Mouse (Mus musculus) forebrain, embryonic 14.5 days (tissue): Measurements from ENCODE around the gene Ablim1. TPM values are rescaled to one million over a fixed set of nuclear protein-coding genes. Genes with fewer than 3 reads are reported as not detected.
A peak's percentile ranks its signal among the peaks of the same experiment; 100 is the strongest.

Experiments used
- ATAC-seq: fragments of 200-750 bp; cut with Nextera tagmentation; 2 replicates; pipeline ENCODE4 v1.8.0; 2017; ENCODE audit warnings: mild to moderate bottlenecking, moderate library complexity
- DNase-seq: peaks from one replicate; pipeline ENCODE4 v3.0.0-alpha.2; 2015; ENCODE audit warnings: low spot score
- H3K27ac ChIP-seq: fragments of 300-500 bp; sonication (generic); 2 replicates; pipeline ENCODE4 v1.5.1; 2014; ENCODE audit warnings: low read depth, mild to moderate bottlenecking, control low read depth, low read length, moderate library complexity
- H3K27me3 ChIP-seq: fragments of 300-500 bp; sonication (generic); replicated peaks from 2 replicates; pipeline ENCODE4 v1.6.1; 2014; ENCODE audit warnings: low read length, control low read depth, mixed read lengths; ENCODE audit not compliant: control insufficient read depth, insufficient read depth
- H3K36me3 ChIP-seq: fragments of 300-500 bp; sonication (generic); 2 replicates; pipeline ENCODE4 v1.6.1; 2014; ENCODE audit warnings: low read length, control low read depth; ENCODE audit not compliant: control insufficient read depth, insufficient read depth
- H3K4me1 ChIP-seq: fragments of 300-500 bp; sonication (generic); 2 replicates; pipeline ENCODE4 v1.6.1; 2014; ENCODE audit warnings: antibody characterized with exemption, low read length, control low read depth; ENCODE audit not compliant: control insufficient read depth, insufficient read depth
- H3K4me2 ChIP-seq: fragments of 300-500 bp; sonication (generic); 2 replicates; pipeline ENCODE4 v1.6.1; 2014; ENCODE audit warnings: mild to moderate bottlenecking, control low read depth, low read length
- H3K4me3 ChIP-seq: fragments of 300-500 bp; sonication (generic); 2 replicates; pipeline ENCODE4 v1.5.1; 2014; ENCODE audit warnings: low read depth, low read length, control low read depth
- H3K9ac ChIP-seq: fragments of 300-500 bp; sonication (generic); 2 replicates; pipeline ENCODE4 v1.6.1; 2014; ENCODE audit warnings: mild to moderate bottlenecking, low read length, control low read depth, moderate library complexity
- H3K9me3 ChIP-seq: fragments of 300-500 bp; sonication (generic); replicated peaks from 2 replicates; pipeline ENCODE4 v1.6.1; 2016; ENCODE audit warnings: low read length, control low read depth, mixed read lengths; ENCODE audit not compliant: control insufficient read depth
- WGBS: fragments of 180-500 bp; shearing (Covaris S2); extraction: QIAGEN DNeasy Blood & Tissue Kit; methylation state at CpG from one replicate; pipeline ENCODE4 v1.1.7; 2014; 5-methylcytosine and 5-hydroxymethylcytosine counted together
- polyA plus RNA-seq: library from polyadenylated mRNA; unstranded; fragments of >200 nt; fragmentation: Nextera tagmentation; extraction: Ambion mirVana; gene quantifications from 2 replicates; pipeline ENCODE4 v1.2.1, GENCODE M21; 2014

The Ablim1 gene
- polyA plus RNA-seq, 1 experiment from 2014 or later, result 24.0 TPM

DNA sequence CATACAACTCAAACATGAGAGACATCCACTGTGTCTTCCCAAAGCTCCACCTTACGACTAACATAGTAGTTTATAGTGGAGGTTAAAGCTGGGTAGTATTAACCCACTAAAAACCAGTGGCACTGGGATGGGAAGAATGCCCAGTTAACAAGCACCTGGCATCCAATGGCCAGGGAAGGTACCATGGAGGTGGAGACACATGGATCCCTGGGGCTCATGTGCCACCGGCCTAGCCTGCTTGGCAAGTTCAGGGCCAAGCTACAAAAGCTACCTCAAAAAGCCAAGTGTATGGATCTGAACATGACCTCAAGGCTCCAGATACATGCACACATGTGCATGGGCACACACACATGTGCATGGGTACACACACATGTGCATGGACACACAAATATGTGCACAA lies 230.8 kb downstream of the Ablim1 start:
- H3K4me3 ChIP-seq, result no peak overlapping the region
- peaks cover 4% of the 10 kb centered on the region for H3K4me1 ChIP-seq
- H3K36me3 ChIP-seq, result no peaks in the 10 kb centered on the region
- 90% methylated on average over 2 of the region's 2 CpGs for WGBS
- DNase-seq (no peak), ATAC-seq (no peak)
- H3K9ac ChIP-seq, result no peak overlapping the region
- H3K9me3 ChIP-seq, result no peaks in the 10 kb centered on the region
- H3K27me3 ChIP-seq, result no peaks in the 10 kb centered on the region
- H3K4me2 ChIP-seq, result no peak overlapping the region
- H3K27ac ChIP-seq, result no peak overlapping the region

GRCm38 (mm10) chr19:57083183-57083555 lies 231.6 kb downstream of the Ablim1 start:
- no peak overlapping the region for H3K4me2 ChIP-seq
- no peak for DNase-seq
- ATAC-seq, result no peak
- H3K4me3 ChIP-seq, result no peak overlapping the region
- H3K9me3 ChIP-seq, result no peaks in the 10 kb centered on the region
- no peaks in the 10 kb centered on the region for H3K27me3 ChIP-seq
- H3K27ac ChIP-seq, result no peak overlapping the region
- 55% methylated on average over 10 of the region's 10 CpGs for WGBS
- no peak overlapping the region for H3K9ac ChIP-seq
- no peaks in the 10 kb centered on the region for H3K36me3 ChIP-seq
- peaks cover 11% of the 10 kb centered on the region for H3K4me1 ChIP-seq

DNA sequence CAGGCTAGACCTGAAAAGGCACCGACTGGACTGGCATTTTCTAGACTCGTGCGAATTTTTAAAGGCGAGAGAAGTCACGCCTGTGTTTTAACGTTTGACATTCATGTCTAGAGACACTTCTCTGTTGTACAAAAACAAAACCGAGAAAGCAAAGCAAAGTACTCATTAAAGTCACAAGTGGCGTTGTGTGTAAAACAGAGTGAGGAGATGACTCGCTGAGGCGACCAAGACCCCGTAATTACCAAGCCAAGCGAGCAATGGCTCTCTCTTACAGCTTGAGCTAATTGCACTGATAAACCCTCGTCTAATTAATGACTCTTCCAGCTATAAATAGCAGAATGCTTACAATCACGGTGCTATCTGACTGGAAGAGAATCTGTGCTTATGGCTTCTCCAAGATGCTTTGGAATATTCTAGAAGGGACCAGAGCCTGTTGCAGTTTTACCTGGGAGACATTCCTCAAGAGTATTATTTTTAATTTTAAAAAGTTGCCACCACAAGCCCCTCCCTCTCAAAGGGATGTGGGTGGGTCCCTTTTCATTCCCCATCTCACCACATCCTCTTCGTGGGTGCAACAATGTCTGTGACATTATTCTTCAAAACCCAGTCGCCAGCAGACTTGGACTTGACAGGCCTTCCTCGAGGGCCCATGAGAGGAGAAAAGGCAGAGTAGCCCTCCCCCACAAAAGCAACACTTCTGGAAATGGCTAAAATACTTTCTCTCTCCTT lies 232.1 kb downstream of the Ablim1 start:
- Histone ChIP-seq H3K9me3 (no peaks in the 10 kb centered on the region), H3K9ac (no peak overlapping the region), H3K27ac (no peak overlapping the region), H3K36me3 (no peaks in the 10 kb centered on the region), H3K4me1 (peaks cover 15% of the 10 kb centered on the region), H3K4me2 (no peak overlapping the region), H3K27me3 (no peaks in the 10 kb centered on the region), H3K4me3 (no peak overlapping the region)
- ATAC-seq, result no peak
- 23% methylated on average over 17 of the region's 17 CpGs for WGBS
- DNase-seq, result peak; percentile 68

GRCm38 (mm10) chr19:57081536-57081935 lies 233.2 kb downstream of the Ablim1 start:
- whole genome bisulfite sequencing, result 73% methylated on average over 4 of the region's 4 CpGs

GRCm38 (mm10) chr19:57079606-57079981 lies 235.1 kb downstream of the Ablim1 start:
- Histone ChIP-seq H3K4me1 (peaks cover 15% of the 10 kb centered on the region), H3K9ac (no peak overlapping the region), H3K9me3 (no peaks in the 10 kb centered on the region), H3K27me3 (no peaks in the 10 kb centered on the region), H3K4me2 (no peak overlapping the region), H3K27ac (no peak overlapping the region), H3K36me3 (no peaks in the 10 kb centered on the region), H3K4me3 (no peak overlapping the region)
- ATAC-seq, result no peak
- no peak for DNase-seq
- WGBS, result 84% methylated on average over 3 of the region's 3 CpGs

More at GRCm38 (mm10) chr19:57081536-57081935, 233.2 kb downstream of the Ablim1 start:
- ATAC-seq (no peak), DNase-seq (no peak)
- no peak overlapping the region for H3K27ac ChIP-seq
- H3K4me3 ChIP-seq, result no peak overlapping the region
- no peak overlapping the region for H3K4me2 ChIP-seq
- H3K36me3 ChIP-seq, result no peaks in the 10 kb centered on the region
- H3K9ac ChIP-seq, result no peak overlapping the region
- no peaks in the 10 kb centered on the region for H3K27me3 ChIP-seq
- peaks cover 15% of the 10 kb centered on the region for H3K4me1 ChIP-seq
- H3K9me3 ChIP-seq, result no peaks in the 10 kb centered on the region

- ATAC-seq (peak; percentile 51; the same call in 1 of the 2 replicates), DNase-seq (peak; percentile 48)
- Histone ChIP-seq H3K4me3 (no peak overlapping the region), H3K27ac (peak overlapping the region; percentile 39; the same call in 1 of the 2 replicates), H3K4me1 (peaks cover 15% of the 10 kb centered on the region), H3K36me3 (no peaks in the 10 kb centered on the region), H3K9ac (no peak overlapping the region), H3K4me2 (peak overlapping the region; percentile 18; the same call in 1 of the 2 replicates), H3K9me3 (no peaks in the 10 kb centered on the region), H3K27me3 (no peaks in the 10 kb centered on the region)
- WGBS, result 30% methylated on average over 10 of the region's 10 CpGs
Measured at GRCm38 (mm10) chr19:57078867-57079605, 235.7 kb downstream of the Ablim1 start.

- no peaks in the 10 kb centered on the region for H3K36me3 ChIP-seq
- no peak overlapping the region for H3K9ac ChIP-seq
- 8% methylated on average over 13 of the region's 13 CpGs for WGBS
- H3K4me2 ChIP-seq, result peak overlapping the region; percentile 18; the same call in 1 of the 2 replicates
- ATAC-seq, result peak; percentile 60; the same call in 1 of the 2 replicates
- peak overlapping the region; percentile 55 for H3K27ac ChIP-seq
- H3K9me3 ChIP-seq, result no peaks in the 10 kb centered on the region
- H3K4me3 ChIP-seq, result no peak overlapping the region
- no peaks in the 10 kb centered on the region for H3K27me3 ChIP-seq
- DNase-seq, result peak; percentile 70
- peaks cover 15% of the 10 kb centered on the region for H3K4me1 ChIP-seq
Measured at GRCm38 (mm10) chr19:57077826-57078699, 236.7 kb downstream of the Ablim1 start.

DNA sequence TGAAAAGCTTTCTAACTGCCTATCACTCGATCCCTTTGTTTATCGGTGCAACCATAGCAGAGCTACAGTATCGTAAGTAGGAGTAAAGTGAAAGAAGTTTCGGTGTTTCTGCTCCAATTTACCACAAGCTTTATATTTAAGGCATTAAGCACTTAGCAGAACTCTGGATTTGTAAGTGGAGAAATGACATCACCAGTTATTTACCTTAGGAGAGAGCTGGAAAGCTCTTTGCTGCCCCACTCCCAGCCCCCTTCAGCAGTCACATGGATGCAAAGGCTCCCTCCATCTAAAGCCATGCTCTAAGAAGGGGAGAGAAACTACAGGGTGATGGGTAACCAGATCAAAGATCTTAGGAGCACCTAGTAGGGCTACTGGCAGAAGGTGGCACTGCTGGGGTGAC lies 241.3 kb downstream of the Ablim1 start:
- Histone ChIP-seq H3K36me3 (no peaks in the 10 kb centered on the region), H3K4me1 (peaks cover 7% of the 10 kb centered on the region), H3K9me3 (no peaks in the 10 kb centered on the region), H3K4me2 (no peak overlapping the region), H3K9ac (no peak overlapping the region), H3K27ac (no peak overlapping the region), H3K27me3 (no peaks in the 10 kb centered on the region), H3K4me3 (no peak overlapping the region)
- DNase-seq, result no peak
- 82% methylated on average over 4 of the region's 4 CpGs for WGBS
- no peak for ATAC-seq
